Mouse (Mus musculus): ENCODE results near the gene Stard3. TPM values are rescaled to one million over a fixed set of nuclear protein-coding genes. Genes with fewer than 3 reads are reported as not detected.

Gene Stard3
- polyA plus RNA-seq, 1 experiment: 271 TPM

DNA sequence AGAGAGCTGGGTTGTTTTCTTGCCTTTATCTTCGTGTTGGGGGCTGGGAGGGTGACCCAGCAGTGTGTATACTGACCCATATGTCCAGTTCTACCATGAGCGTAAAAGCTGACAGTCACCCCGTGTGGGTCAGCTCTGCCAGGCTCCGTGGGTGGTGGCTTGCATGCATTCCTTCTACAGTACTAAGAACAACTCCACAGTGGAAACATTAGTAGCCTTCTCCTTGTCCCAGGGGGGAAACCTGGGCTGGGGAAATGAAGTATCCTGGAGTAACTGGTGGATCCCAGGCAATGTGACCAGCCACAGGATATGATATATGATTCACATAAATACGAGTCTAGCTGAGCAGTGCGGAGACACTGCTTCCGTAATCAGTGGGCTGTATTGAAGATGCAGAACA lies 55.6 kb downstream of the Stard3 start:
- Histone ChIP-seq H3K27ac (ENCODE audit: control insufficient read depth, insufficient read depth, low read length) (no peak overlapping the region), H3K36me3 (ENCODE audit: control insufficient read depth, insufficient read depth, low read length) (no peaks in the 10 kb centered on the region), H3K27me3 (ENCODE audit: control insufficient read depth, insufficient read depth, low read length) (peaks cover 20% of the 10 kb centered on the region), H3K4me3 (ENCODE audit: control insufficient read depth, insufficient read depth, low read length) (no peak overlapping the region), H3K4me1 (replicated peaks; ENCODE audit: control insufficient read depth, insufficient read depth, low read length) (peaks cover 5% of the 10 kb centered on the region; the same call in 1 of the 2 replicates)
- DNase-seq: no peak
- TF ChIP-seq POLR2A (IDR thresholded peaks at IDR 0.05; ENCODE audit: control insufficient read depth, extremely low read depth, insufficient read depth, low read length, poor library complexity): no peak
- no peak for TF ChIP-seq CTCF (IDR thresholded peaks at IDR 0.05; ENCODE audit: borderline replicate concordance, control insufficient read depth, extremely low read depth, insufficient read depth, low read length, poor library complexity)
- WGBS: 36% methylated on average over 7 of the region's 7 CpGs

DNA sequence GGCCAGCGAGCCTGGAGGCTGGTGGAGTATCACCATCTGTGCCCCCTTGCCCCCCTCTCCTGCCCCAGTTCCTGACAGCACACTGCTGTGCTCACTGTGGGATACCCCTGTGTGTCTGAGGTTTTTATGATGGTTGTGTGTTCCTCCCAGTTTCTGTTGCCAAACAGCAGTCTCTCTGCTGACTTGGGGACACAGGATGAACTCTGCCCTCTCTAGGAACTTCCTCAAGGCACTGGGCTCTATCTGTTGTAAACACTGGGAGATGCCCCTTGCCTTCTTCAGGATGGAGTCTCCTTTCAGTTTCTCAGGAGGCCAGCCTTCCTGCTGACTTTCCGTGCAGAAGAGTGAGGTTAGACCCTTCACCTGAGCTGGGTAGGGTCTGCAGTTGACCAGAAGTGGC lies 56.0 kb downstream of the Stard3 start:
- Histone ChIP-seq H3K27me3 (ENCODE audit: control insufficient read depth, insufficient read depth, low read length) (peaks cover 20% of the 10 kb centered on the region), H3K27ac (ENCODE audit: control insufficient read depth, insufficient read depth, low read length) (no peak overlapping the region), H3K4me3 (ENCODE audit: control insufficient read depth, insufficient read depth, low read length) (no peak overlapping the region), H3K36me3 (ENCODE audit: control insufficient read depth, insufficient read depth, low read length) (no peaks in the 10 kb centered on the region), H3K4me1 (replicated peaks; ENCODE audit: control insufficient read depth, insufficient read depth, low read length) (peaks cover 5% of the 10 kb centered on the region; the same call in 1 of the 2 replicates)
- no peak for TF ChIP-seq CTCF (IDR thresholded peaks at IDR 0.05; ENCODE audit: borderline replicate concordance, control insufficient read depth, extremely low read depth, insufficient read depth, low read length, poor library complexity)
- TF ChIP-seq POLR2A (IDR thresholded peaks at IDR 0.05; ENCODE audit: control insufficient read depth, extremely low read depth, insufficient read depth, low read length, poor library complexity): no peak
- DNase-seq: no peak
- WGBS: 32% methylated on average over 2 of the region's 2 CpGs

DNA sequence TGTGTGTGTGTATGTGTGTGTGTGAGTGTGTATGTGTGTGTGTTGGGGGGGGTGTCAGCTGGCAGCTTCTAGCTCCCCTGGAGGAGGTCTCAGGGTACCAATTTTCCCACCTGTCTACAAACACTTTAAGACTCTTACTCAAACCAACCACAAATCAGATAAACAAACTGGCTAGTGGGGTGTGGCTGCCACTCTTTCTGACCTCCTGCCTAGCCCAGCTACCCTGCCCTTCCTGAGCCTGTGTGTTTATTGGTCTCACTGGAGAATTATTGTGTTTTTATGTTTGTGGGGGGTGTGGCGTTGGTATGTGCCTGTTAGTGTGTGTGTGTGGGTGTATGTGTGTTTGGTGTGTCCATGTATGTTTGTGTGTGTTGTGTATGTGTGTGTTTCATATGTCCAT lies 58.9 kb downstream of the Stard3 start:
- TF ChIP-seq POLR2A (IDR thresholded peaks at IDR 0.05; ENCODE audit: control insufficient read depth, extremely low read depth, insufficient read depth, low read length, poor library complexity) (no peak), CTCF (IDR thresholded peaks at IDR 0.05; ENCODE audit: borderline replicate concordance, control insufficient read depth, extremely low read depth, insufficient read depth, low read length, poor library complexity) (no peak)
- no peak overlapping the region for H3K27ac ChIP-seq (ENCODE audit: control insufficient read depth, insufficient read depth, low read length)
- H3K4me3 ChIP-seq (ENCODE audit: control insufficient read depth, insufficient read depth, low read length): no peak overlapping the region
- 83% methylated on average over 1 of the region's 1 CpGs for WGBS
- no peak for DNase-seq
- H3K36me3 ChIP-seq (ENCODE audit: control insufficient read depth, insufficient read depth, low read length): no peaks in the 10 kb centered on the region
- peaks cover 5% of the 10 kb centered on the region; the same call in 1 of the 2 replicates for H3K4me1 ChIP-seq (replicated peaks; ENCODE audit: control insufficient read depth, insufficient read depth, low read length)
- peaks cover 9% of the 10 kb centered on the region for H3K27me3 ChIP-seq (ENCODE audit: control insufficient read depth, insufficient read depth, low read length)

DNA sequence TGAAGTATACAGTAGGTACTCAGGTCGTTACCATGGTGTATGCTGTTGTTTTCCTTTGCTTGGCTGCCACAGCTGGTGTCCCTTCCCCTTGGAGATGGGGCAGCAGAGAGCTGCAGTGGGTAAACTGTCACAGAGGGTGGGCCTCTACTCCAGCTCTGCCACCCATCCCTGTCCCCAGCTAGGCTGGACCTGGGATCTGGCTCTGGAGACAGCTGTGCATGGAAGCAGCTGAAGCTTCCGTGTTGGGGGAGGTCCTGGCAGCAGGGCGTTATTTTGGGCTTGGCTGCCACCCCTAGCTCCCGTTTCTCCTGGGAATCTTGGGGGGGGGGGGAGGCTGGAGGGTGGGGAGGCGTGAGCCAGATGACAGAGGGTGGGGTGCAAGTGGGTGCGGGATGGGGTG lies 60.1 kb downstream of the Stard3 start:
- Histone ChIP-seq H3K4me1 (replicated peaks; ENCODE audit: control insufficient read depth, insufficient read depth, low read length) (no peaks in the 10 kb centered on the region), H3K27me3 (ENCODE audit: control insufficient read depth, insufficient read depth, low read length) (no peaks in the 10 kb centered on the region; the same call in none of the 2 replicates), H3K4me3 (ENCODE audit: control insufficient read depth, insufficient read depth, low read length) (no peak overlapping the region), H3K36me3 (ENCODE audit: control insufficient read depth, insufficient read depth, low read length) (no peaks in the 10 kb centered on the region), H3K27ac (ENCODE audit: control insufficient read depth, insufficient read depth, low read length) (no peak overlapping the region)
- TF ChIP-seq CTCF (IDR thresholded peaks at IDR 0.05; ENCODE audit: borderline replicate concordance, control insufficient read depth, extremely low read depth, insufficient read depth, low read length, poor library complexity): no peak
- TF ChIP-seq POLR2A (IDR thresholded peaks at IDR 0.05; ENCODE audit: control insufficient read depth, extremely low read depth, insufficient read depth, low read length, poor library complexity): no peak
- no peak for DNase-seq
- WGBS: 78% methylated on average over 6 of the region's 6 CpGs

DNA sequence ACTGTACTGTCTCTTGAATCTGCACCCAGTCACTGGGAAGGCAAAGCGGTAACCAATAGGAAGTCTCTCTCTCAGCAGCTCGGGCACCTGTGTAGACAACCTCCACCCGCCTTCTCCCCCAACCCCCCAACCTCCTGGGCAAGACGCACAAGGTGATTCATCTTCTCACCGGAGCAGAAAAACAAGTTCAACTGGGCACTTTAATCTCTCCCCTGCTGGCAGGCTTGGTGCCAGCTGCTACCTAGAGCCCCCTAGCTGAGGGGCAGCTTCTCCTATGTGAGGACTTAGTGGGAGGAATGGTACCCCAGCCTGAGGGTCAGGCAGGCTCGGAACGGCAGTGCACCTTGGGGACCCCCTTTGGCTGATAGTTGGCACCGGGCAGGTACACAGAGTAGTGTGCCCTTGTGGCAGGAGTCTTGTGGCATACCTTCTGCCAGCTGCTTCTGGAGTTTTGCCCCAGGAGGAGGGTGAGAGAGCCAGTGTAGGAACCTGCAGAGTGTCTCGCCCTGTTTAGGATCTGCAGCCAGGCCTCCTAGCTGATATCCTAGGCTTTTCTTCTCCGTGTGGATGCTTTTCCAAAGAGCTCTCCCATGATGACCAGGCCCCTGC lies 60.9 kb downstream of the Stard3 start:
- Histone ChIP-seq H3K27ac (ENCODE audit: control insufficient read depth, insufficient read depth, low read length) (no peak overlapping the region), H3K27me3 (ENCODE audit: control insufficient read depth, insufficient read depth, low read length) (no peaks in the 10 kb centered on the region; the same call in 1 of the 2 replicates)
- WGBS: 85% methylated on average over 10 of the region's 10 CpGs

DNA sequence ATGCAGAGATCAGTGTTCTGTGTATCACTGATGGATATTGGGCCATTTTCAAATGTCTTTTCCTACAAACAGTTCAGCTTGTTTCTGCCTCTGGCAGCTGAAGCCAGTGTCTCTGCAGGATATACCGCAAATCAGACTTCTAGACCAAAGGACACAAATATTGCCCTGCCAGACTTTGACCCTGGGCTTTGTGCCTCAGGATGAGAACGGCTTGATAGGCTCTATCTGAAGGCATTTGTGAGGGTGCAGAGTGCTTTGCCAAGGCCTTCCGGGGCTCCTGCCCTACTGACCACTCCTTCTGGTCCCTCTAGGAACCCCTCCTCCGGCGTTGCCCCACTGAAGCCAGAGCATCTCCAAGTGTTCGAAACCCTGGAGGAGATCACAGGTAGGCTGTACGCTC lies 68.4 kb downstream of the Stard3 start:
- Histone ChIP-seq H3K27ac (ENCODE audit: control insufficient read depth, insufficient read depth, low read length) (no peak overlapping the region), H3K27me3 (ENCODE audit: control insufficient read depth, insufficient read depth, low read length) (no peaks in the 10 kb centered on the region), H3K36me3 (ENCODE audit: control insufficient read depth, insufficient read depth, low read length) (no peaks in the 10 kb centered on the region), H3K4me1 (replicated peaks; ENCODE audit: control insufficient read depth, insufficient read depth, low read length) (no peaks in the 10 kb centered on the region), H3K4me3 (ENCODE audit: control insufficient read depth, insufficient read depth, low read length) (no peak overlapping the region)
- 94% methylated on average over 7 of the region's 7 CpGs for WGBS
- TF ChIP-seq CTCF (IDR thresholded peaks at IDR 0.05; ENCODE audit: borderline replicate concordance, control insufficient read depth, extremely low read depth, insufficient read depth, low read length, poor library complexity): no peak
- no peak for DNase-seq

More for the DNA sequence above, 60.9 kb downstream of the Stard3 start:
- Histone ChIP-seq H3K4me1 (replicated peaks; ENCODE audit: control insufficient read depth, insufficient read depth, low read length) (no peaks in the 10 kb centered on the region), H3K4me3 (ENCODE audit: control insufficient read depth, insufficient read depth, low read length) (no peak overlapping the region), H3K36me3 (ENCODE audit: control insufficient read depth, insufficient read depth, low read length) (no peaks in the 10 kb centered on the region)
- no peak for TF ChIP-seq POLR2A (IDR thresholded peaks at IDR 0.05; ENCODE audit: control insufficient read depth, extremely low read depth, insufficient read depth, low read length, poor library complexity)
- TF ChIP-seq CTCF (IDR thresholded peaks at IDR 0.05; ENCODE audit: borderline replicate concordance, control insufficient read depth, extremely low read depth, insufficient read depth, low read length, poor library complexity): no peak
- DNase-seq: no peak

DNA sequence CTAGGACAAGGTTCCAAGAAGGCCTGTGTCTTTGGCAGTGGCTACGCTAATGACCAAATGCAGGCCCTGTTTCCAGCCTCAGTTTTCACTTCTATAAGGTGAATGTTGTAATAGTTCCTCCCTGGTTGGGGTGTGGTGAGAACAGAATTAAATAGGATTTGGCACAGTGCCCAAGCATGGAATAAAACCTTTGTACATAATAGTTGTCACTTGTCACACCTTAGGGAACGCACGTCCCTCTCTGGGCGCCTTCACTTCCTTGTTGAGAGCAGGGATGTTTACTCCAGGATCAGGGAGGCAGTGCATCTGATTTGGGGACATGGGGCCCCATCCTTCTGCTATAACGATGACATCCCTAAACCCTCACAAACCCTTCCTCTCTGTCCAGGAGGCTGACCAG lies 70.3 kb downstream of the Stard3 start:
- H3K27me3 ChIP-seq (ENCODE audit: control insufficient read depth, insufficient read depth, low read length): no peaks in the 10 kb centered on the region
- TF ChIP-seq CTCF (IDR thresholded peaks at IDR 0.05; ENCODE audit: borderline replicate concordance, control insufficient read depth, extremely low read depth, insufficient read depth, low read length, poor library complexity) (no peak), POLR2A (IDR thresholded peaks at IDR 0.05; ENCODE audit: control insufficient read depth, extremely low read depth, insufficient read depth, low read length, poor library complexity) (no peak)
- no peak overlapping the region for H3K4me3 ChIP-seq (ENCODE audit: control insufficient read depth, insufficient read depth, low read length)
- no peak for DNase-seq
- H3K36me3 ChIP-seq (ENCODE audit: control insufficient read depth, insufficient read depth, low read length): no peaks in the 10 kb centered on the region
- no peaks in the 10 kb centered on the region for H3K4me1 ChIP-seq (replicated peaks; ENCODE audit: control insufficient read depth, insufficient read depth, low read length)
- no peak overlapping the region for H3K27ac ChIP-seq (ENCODE audit: control insufficient read depth, insufficient read depth, low read length)
- 92% methylated on average over 5 of the region's 5 CpGs for WGBS

Other genes starting within 250 kb of the Stard3 start
- 37.8 and 40.3 TPM in 2 replicates for gene Fbxl20, start 208.0 kb upstream of the Stard3 start, polyA plus RNA-seq (2012; rRNA removed)
- 29.0 and 30.8 TPM in 2 replicates for gene Med1, start 165.1 kb upstream of the Stard3 start, polyA plus RNA-seq (2012; rRNA removed)
- gene Cdk12, start 155.3 kb upstream of the Stard3 start, polyA plus RNA-seq (2012; rRNA removed): 27.0 and 30.4 TPM in 2 replicates
- 0.12 and 0.22 TPM in 2 replicates for gene Neurod2, start 28.7 kb upstream of the Stard3 start, polyA plus RNA-seq (2012; rRNA removed)
- gene Ppp1r1b, start 10.0 kb upstream of the Stard3 start, polyA plus RNA-seq (2012; rRNA removed): 5.9 and 11.5 TPM in 2 replicates
- 9.9 and 83.8 TPM in 2 replicates for gene Tcap, start 25.4 kb downstream of the Stard3 start, polyA plus RNA-seq (2012; rRNA removed)
- gene Pnmt, start 28.1 kb downstream of the Stard3 start, polyA plus RNA-seq (2012; rRNA removed): 0.77 and 1.3 TPM in 2 replicates
- 51.8 and 52.5 TPM in 2 replicates for gene Pgap3, start 42.1 kb downstream of the Stard3 start, polyA plus RNA-seq (2012; rRNA removed)
- gene Erbb2, start 54.1 kb downstream of the Stard3 start, polyA plus RNA-seq (2012; rRNA removed): 6.0 and 6.6 TPM in 2 replicates
- gene Mien1, start 80.6 kb downstream of the Stard3 start, polyA plus RNA-seq (2012; rRNA removed): 70.5 and 96.7 TPM in 2 replicates
- 6.7 and 6.8 TPM in 2 replicates for gene Grb7, start 88.0 kb downstream of the Stard3 start, polyA plus RNA-seq (2012; rRNA removed)
- gene Ikzf3, start 187.7 kb downstream of the Stard3 start, polyA plus RNA-seq (2012; rRNA removed): 143 and 183 TPM in 2 replicates
- gene Zpbp2, start 192.7 kb downstream of the Stard3 start, polyA plus RNA-seq (2012; rRNA removed): 1.1 and 1.2 TPM in 2 replicates
- 66.8 and 74.6 TPM in 2 replicates for gene Ormdl3, start 229.0 kb downstream of the Stard3 start, polyA plus RNA-seq (2012; rRNA removed)
- not detected in 2 replicates for gene Lrrc3c, start 239.9 kb downstream of the Stard3 start, polyA plus RNA-seq (2012; rRNA removed)

Data from thymus, adult 2 months (tissue).